Mouse (Mus musculus): ENCODE measurements around the gene Tatdn2. TPM values are rescaled to one million over a fixed set of nuclear protein-coding genes. Genes with fewer than 3 reads are reported as not detected.
A peak's percentile ranks its signal among the peaks of the same experiment; 100 is the strongest.

The Tatdn2 gene
- polyA plus RNA-seq, 1 experiment from 2014 or later = 0.93 TPM

GRCm38 (mm10) chr6:113678246-113679012 is 18.4 kb upstream of the Tatdn2 start:
- 77% methylated on average over 14 of the region's 14 CpGs for WGBS (ENCODE audit: insufficient replicate concordance)
- Histone ChIP-seq H3K9ac (ENCODE audit: low read depth, low read length) (no peak overlapping the region), H3K27me3 (ENCODE audit: control insufficient read depth, insufficient read depth, low read length) (no peaks in the 10 kb centered on the region), H3K4me3 (ENCODE audit: low read depth, low read length) (no peak overlapping the region), H3K4me1 (ENCODE audit: control insufficient read depth, insufficient read depth, low read length) (no peaks in the 10 kb centered on the region), H3K4me2 (no peak overlapping the region), H3K36me3 (ENCODE audit: control insufficient read depth, insufficient read depth, low read length) (no peaks in the 10 kb centered on the region), H3K9me3 (replicated peaks; ENCODE audit: control insufficient read depth, low read length) (no peaks in the 10 kb centered on the region), H3K27ac (ENCODE audit: low read depth, low read length) (no peak overlapping the region)
- no peak for ATAC-seq (replicated peaks; ENCODE audit: insufficient number of reproducible peaks, low FRiP score, low TSS enrichment)

DNA sequence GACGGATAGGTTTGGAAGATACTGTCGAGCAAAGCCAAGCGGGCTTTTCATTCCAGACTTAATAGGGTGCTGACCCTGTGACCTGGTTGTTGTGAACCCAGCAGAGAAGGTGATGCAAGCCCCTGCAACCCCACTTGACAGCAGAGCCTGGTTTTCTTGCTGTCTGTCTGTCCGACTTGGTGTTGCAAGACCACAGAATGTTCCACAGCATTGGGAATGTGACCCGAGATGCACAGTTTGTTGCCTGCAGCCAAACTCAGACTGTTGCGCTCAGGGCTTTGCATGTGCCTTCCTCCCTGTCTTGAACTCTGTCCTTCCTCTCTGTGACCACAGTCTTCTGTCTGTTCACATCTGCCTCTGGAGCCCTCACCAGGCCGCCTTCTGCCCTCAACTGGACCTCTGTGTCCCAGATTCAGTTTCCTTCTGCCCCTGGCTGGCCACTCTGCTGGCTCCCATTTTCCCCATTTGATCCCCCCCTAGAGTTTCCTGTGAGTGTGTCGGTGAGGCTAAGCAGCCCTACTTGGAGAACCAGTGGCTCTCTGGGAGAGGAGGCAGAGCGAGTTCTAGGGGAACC is 16.8 kb upstream of the Tatdn2 start:
- H3K27ac ChIP-seq (ENCODE audit: low read depth, low read length) = no peak overlapping the region
- whole genome bisulfite sequencing (ENCODE audit: insufficient replicate concordance) = 63% methylated on average over 9 of the region's 9 CpGs
- H3K36me3 ChIP-seq (ENCODE audit: control insufficient read depth, insufficient read depth, low read length) = no peaks in the 10 kb centered on the region
- H3K4me1 ChIP-seq (ENCODE audit: control insufficient read depth, insufficient read depth, low read length) = no peaks in the 10 kb centered on the region
- no peak overlapping the region for H3K9ac ChIP-seq (ENCODE audit: low read depth, low read length)
- H3K27me3 ChIP-seq (ENCODE audit: control insufficient read depth, insufficient read depth, low read length) = no peaks in the 10 kb centered on the region
- ATAC-seq (replicated peaks; ENCODE audit: insufficient number of reproducible peaks, low FRiP score, low TSS enrichment) = no peak
- H3K9me3 ChIP-seq (replicated peaks; ENCODE audit: control insufficient read depth, low read length) = no peaks in the 10 kb centered on the region
- no peak overlapping the region for H3K4me2 ChIP-seq
- H3K4me3 ChIP-seq (ENCODE audit: low read depth, low read length) = no peak overlapping the region

DNA sequence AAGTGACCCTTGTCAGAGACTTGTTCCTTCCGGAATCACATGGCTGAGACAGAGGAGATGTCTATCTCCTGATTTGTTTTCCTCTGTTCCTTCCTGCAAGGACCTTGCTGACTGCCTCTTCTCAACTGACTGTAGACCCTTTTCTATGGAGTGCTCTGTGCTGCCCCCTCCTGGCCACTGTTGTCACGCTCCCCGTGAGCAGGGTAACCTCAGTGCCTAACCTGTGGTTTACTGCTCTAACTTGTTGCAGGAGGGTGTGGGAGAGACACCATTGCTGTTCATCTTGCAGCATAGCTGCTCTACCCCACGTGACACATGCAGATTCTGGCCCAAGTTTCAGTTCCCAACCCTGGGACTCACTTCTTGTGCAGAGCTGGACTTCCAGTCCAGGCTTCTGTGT is 15.6 kb upstream of the Tatdn2 start:
- no peaks in the 10 kb centered on the region for H3K4me1 ChIP-seq (ENCODE audit: control insufficient read depth, insufficient read depth, low read length)
- peak; percentile 69 for ATAC-seq (replicated peaks; ENCODE audit: insufficient number of reproducible peaks, low FRiP score, low TSS enrichment)
- no peak overlapping the region for H3K27ac ChIP-seq (ENCODE audit: low read depth, low read length)
- H3K4me3 ChIP-seq (ENCODE audit: low read depth, low read length) = no peak overlapping the region
- no peaks in the 10 kb centered on the region for H3K9me3 ChIP-seq (replicated peaks; ENCODE audit: control insufficient read depth, low read length)
- no peak overlapping the region for H3K4me2 ChIP-seq
- 17% methylated on average over 4 of the region's 4 CpGs for WGBS (ENCODE audit: insufficient replicate concordance)
- H3K9ac ChIP-seq (ENCODE audit: low read depth, low read length) = no peak overlapping the region
- no peaks in the 10 kb centered on the region for H3K36me3 ChIP-seq (ENCODE audit: control insufficient read depth, insufficient read depth, low read length)
- no peaks in the 10 kb centered on the region for H3K27me3 ChIP-seq (ENCODE audit: control insufficient read depth, insufficient read depth, low read length)

- Histone ChIP-seq H3K4me1 (ENCODE audit: control insufficient read depth, insufficient read depth, low read length) (peaks cover 9% of the 10 kb centered on the region), H3K36me3 (ENCODE audit: control insufficient read depth, insufficient read depth, low read length) (no peaks in the 10 kb centered on the region), H3K9me3 (replicated peaks; ENCODE audit: control insufficient read depth, low read length) (no peaks in the 10 kb centered on the region), H3K4me2 (no peak overlapping the region), H3K9ac (ENCODE audit: low read depth, low read length) (no peak overlapping the region), H3K27me3 (ENCODE audit: control insufficient read depth, insufficient read depth, low read length) (no peaks in the 10 kb centered on the region), H3K27ac (ENCODE audit: low read depth, low read length) (no peak overlapping the region), H3K4me3 (ENCODE audit: low read depth, low read length) (no peak overlapping the region)
- no peak for ATAC-seq (replicated peaks; ENCODE audit: insufficient number of reproducible peaks, low FRiP score, low TSS enrichment)
- WGBS (ENCODE audit: insufficient replicate concordance) = 79% methylated on average over 10 of the region's 10 CpGs
Measured at GRCm38 (mm10) chr6:113683081-113683825, 13.6 kb upstream of the Tatdn2 start.

DNA sequence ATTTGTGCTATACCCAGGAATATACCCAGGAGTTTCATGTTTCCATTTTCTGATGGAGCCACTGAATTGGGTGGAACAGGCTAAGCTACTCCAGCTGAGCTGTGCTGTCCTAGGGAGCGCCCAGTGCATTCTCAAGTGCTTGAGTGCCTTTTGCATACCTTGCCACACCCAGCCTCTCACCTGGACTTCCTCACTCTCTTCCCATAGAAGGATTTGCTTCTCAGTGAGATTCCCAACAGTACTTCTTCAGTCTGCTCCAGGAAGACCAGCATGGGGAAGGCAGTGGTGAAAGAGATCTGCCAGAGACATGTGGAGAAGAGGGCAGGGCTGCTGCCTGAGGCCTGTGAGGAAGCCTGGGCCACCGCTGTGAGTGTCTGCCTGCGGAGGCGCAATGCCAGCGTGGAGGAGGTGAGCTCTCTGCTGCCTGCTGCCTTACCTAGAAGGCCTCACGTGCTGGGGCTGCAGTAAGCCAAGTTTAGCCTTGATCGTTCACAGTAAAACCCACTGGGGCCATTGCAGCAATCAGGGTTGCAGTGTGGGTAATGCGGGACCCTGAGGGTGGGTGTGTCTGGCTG is 10.2 kb upstream of the Tatdn2 start:
- Histone ChIP-seq H3K4me2 (no peak overlapping the region), H3K9ac (ENCODE audit: low read depth, low read length) (no peak overlapping the region), H3K9me3 (replicated peaks; ENCODE audit: control insufficient read depth, low read length) (no peaks in the 10 kb centered on the region), H3K27me3 (ENCODE audit: control insufficient read depth, insufficient read depth, low read length) (no peaks in the 10 kb centered on the region), H3K36me3 (ENCODE audit: control insufficient read depth, insufficient read depth, low read length) (no peaks in the 10 kb centered on the region), H3K4me3 (ENCODE audit: low read depth, low read length) (no peak overlapping the region), H3K4me1 (ENCODE audit: control insufficient read depth, insufficient read depth, low read length) (peaks cover 30% of the 10 kb centered on the region), H3K27ac (ENCODE audit: low read depth, low read length) (no peak overlapping the region)
- no peak for ATAC-seq (replicated peaks; ENCODE audit: insufficient number of reproducible peaks, low FRiP score, low TSS enrichment)
- WGBS (ENCODE audit: insufficient replicate concordance) = 44% methylated on average over 8 of the region's 8 CpGs

DNA sequence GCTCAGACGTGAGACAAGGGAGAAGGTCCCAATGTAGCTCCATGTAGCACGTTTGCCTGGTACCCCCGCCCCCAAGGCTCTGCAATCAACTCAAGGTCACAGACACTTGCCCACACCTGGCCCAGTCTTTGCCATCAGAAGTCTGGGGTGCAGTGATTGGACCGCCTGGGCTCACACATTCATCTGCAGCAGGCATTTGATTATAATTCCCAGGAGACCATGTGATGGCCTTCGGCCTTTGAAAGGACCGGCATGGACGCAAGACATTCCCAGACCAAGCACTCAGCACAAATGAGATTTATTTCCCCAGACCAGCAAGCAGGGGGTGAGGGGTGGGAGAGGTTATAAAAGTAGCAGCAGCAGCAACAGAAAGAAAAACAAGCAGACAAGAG is 6.8 kb upstream of the Tatdn2 start:
- peak overlapping the region; percentile 71; the same call in 1 of the 2 replicates for H3K9ac ChIP-seq (ENCODE audit: low read depth, low read length)
- 8% methylated on average over 7 of the region's 7 CpGs for WGBS (ENCODE audit: insufficient replicate concordance)

DNA sequence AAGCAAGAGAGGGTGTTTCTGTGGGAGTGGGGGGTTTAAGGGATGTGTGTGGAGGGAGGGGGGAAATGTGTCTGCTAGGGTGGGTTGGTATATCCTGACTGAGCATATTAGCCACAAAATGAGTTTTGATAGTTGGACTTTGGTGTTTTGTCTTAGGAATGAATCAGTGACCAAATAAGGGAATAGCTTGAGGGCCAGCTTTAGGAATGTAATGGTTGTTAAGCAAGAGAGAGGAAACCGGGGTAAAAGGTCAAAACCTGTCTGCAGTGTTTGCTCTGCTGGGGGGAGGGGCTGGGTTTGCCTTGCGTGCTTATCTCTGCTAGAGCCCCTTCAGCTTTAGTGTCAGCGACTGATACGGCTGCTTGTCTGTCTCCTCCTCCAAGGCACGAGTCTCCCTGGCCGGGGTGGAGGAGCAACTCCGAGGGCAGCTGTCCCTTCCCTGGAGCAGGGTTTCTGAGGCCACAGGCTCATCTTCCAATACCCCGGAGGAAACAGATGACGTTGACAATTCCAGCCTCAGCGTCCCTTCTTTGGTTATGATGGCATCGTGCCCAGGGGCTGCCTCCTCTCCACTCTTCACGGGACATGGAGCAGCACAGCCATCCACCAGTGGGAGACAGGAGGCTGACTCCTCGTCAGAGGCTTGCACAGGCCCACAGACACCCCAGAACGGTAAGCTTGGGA is 6.3 kb upstream of the Tatdn2 start:
- Histone ChIP-seq H3K27ac (ENCODE audit: low read depth, low read length) (peak overlapping the region; percentile 95), H3K27me3 (ENCODE audit: control insufficient read depth, insufficient read depth, low read length) (no peaks in the 10 kb centered on the region), H3K9me3 (replicated peaks; ENCODE audit: control insufficient read depth, low read length) (no peaks in the 10 kb centered on the region), H3K4me2 (peak overlapping the region; percentile 66), H3K4me1 (ENCODE audit: control insufficient read depth, insufficient read depth, low read length) (peaks cover 39% of the 10 kb centered on the region), H3K9ac (ENCODE audit: low read depth, low read length) (peak overlapping the region; percentile 71), H3K36me3 (ENCODE audit: control insufficient read depth, insufficient read depth, low read length) (no peaks in the 10 kb centered on the region), H3K4me3 (ENCODE audit: low read depth, low read length) (peak overlapping the region; percentile 28; the same call in 1 of the 2 replicates)
- ATAC-seq (replicated peaks; ENCODE audit: insufficient number of reproducible peaks, low FRiP score, low TSS enrichment) = peak; percentile 89
- 1% methylated on average over 13 of the region's 14 CpGs for WGBS (ENCODE audit: insufficient replicate concordance)

More for the DNA sequence above, 6.8 kb upstream of the Tatdn2 start:
- Histone ChIP-seq H3K27ac (ENCODE audit: low read depth, low read length) (peak overlapping the region; percentile 95), H3K4me1 (ENCODE audit: control insufficient read depth, insufficient read depth, low read length) (peaks cover 39% of the 10 kb centered on the region), H3K36me3 (ENCODE audit: control insufficient read depth, insufficient read depth, low read length) (no peaks in the 10 kb centered on the region), H3K4me2 (peak overlapping the region; percentile 66), H3K9me3 (replicated peaks; ENCODE audit: control insufficient read depth, low read length) (no peaks in the 10 kb centered on the region), H3K4me3 (ENCODE audit: low read depth, low read length) (no peak overlapping the region; the same call in 1 of the 2 replicates), H3K27me3 (ENCODE audit: control insufficient read depth, insufficient read depth, low read length) (no peaks in the 10 kb centered on the region)
- ATAC-seq (replicated peaks; ENCODE audit: insufficient number of reproducible peaks, low FRiP score, low TSS enrichment) = peak; percentile 15; the same call in 1 of the 2 replicates

DNA sequence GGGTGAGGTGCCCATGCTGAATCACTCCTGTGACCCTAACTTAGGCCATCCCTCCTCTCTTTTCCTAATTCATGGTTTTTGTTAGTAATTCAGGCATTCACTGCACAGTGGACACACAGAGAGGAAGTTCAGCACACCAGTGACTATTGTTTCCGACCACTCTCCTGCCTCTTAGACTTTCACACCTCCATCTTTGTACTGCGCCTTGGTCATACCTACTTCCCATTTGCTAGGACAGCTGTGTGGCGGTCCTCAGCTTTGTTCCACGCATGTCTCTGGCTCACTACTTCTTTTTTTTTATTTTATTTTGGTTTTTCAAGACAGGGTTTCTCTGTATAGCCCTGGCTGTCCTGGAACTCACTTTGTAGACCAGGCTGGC is 5.8 kb upstream of the Tatdn2 start:
- Histone ChIP-seq H3K4me3 (ENCODE audit: low read depth, low read length) (peak overlapping the region; percentile 28; the same call in 1 of the 2 replicates), H3K9ac (ENCODE audit: low read depth, low read length) (peak overlapping the region; percentile 71), H3K4me1 (ENCODE audit: control insufficient read depth, insufficient read depth, low read length) (peaks cover 42% of the 10 kb centered on the region), H3K27ac (ENCODE audit: low read depth, low read length) (peak overlapping the region; percentile 95), H3K27me3 (ENCODE audit: control insufficient read depth, insufficient read depth, low read length) (no peaks in the 10 kb centered on the region), H3K9me3 (replicated peaks; ENCODE audit: control insufficient read depth, low read length) (no peaks in the 10 kb centered on the region), H3K36me3 (ENCODE audit: control insufficient read depth, insufficient read depth, low read length) (no peaks in the 10 kb centered on the region), H3K4me2 (peak overlapping the region; percentile 66)
- peak; percentile 5; the same call in 1 of the 2 replicates for ATAC-seq (replicated peaks; ENCODE audit: insufficient number of reproducible peaks, low FRiP score, low TSS enrichment)
- WGBS (ENCODE audit: insufficient replicate concordance) = 55% methylated on average over 4 of the region's 4 CpGs
